Mouse (Mus musculus) intestine, postnatal 0 days (tissue): ENCODE results near the gene Nrxn3. TPM values are rescaled to one million over a fixed set of nuclear protein-coding genes. Genes with fewer than 3 reads are reported as not detected.

Experiments
- ATAC-seq: fragments of 200-750 bp; cut with Nextera tagmentation; 2 replicates; pipeline ENCODE4 v1.8.0; 2017; ENCODE audit warnings: mild to moderate bottlenecking, moderate TSS enrichment, moderate library complexity
- H3K27ac ChIP-seq: fragments of 300-500 bp; sonication (generic); 2 replicates; pipeline ENCODE4 v1.5.1; 2014; ENCODE audit warnings: mild to moderate bottlenecking, low read depth, low read length, moderate library complexity
- H3K27me3 ChIP-seq: fragments of 300-500 bp; sonication (generic); replicated peaks from 2 replicates; pipeline ENCODE4 v1.6.1; 2014; ENCODE audit warnings: low read length, mixed read lengths; ENCODE audit not compliant: control insufficient read depth, insufficient read depth
- H3K36me3 ChIP-seq: fragments of 300-500 bp; sonication (generic); 2 replicates; pipeline ENCODE4 v1.6.1; 2014; ENCODE audit warnings: mild to moderate bottlenecking, moderate library complexity; ENCODE audit not compliant: control insufficient read depth, insufficient read depth
- H3K4me1 ChIP-seq: fragments of 300-500 bp; sonication (generic); replicated peaks from 2 replicates; pipeline ENCODE4 v1.6.1; 2014; ENCODE audit warnings: antibody characterized with exemption, low read length, mixed read lengths; ENCODE audit not compliant: control insufficient read depth, insufficient read depth
- H3K4me2 ChIP-seq: fragments of 300-500 bp; sonication (generic); replicated peaks from 2 replicates; pipeline ENCODE4 v1.6.1; 2014; ENCODE audit warnings: low read depth, mild to moderate bottlenecking, moderate library complexity
- H3K4me3 ChIP-seq: fragments of 300-500 bp; sonication (generic); 2 replicates; pipeline ENCODE4 v1.5.1; 2014; ENCODE audit warnings: low read depth, low read length
- H3K9ac ChIP-seq: fragments of 300-500 bp; sonication (generic); 2 replicates; pipeline ENCODE4 v1.6.1; 2014; ENCODE audit warnings: mild to moderate bottlenecking, low read depth, low read length
- H3K9me3 ChIP-seq: fragments of 300-500 bp; sonication (generic); 2 replicates; pipeline ENCODE4 v1.6.1; 2016; ENCODE audit warnings: mixed run types; ENCODE audit not compliant: control insufficient read depth
- CTCF ChIP-seq: sonication (generic); IDR thresholded peaks from 2 replicates; pipeline ENCODE4 v1.5.1; 2016; ENCODE audit warnings: low read depth, mild to moderate bottlenecking, control low read depth, antibody characterized with exemption, moderate library complexity
- WGBS: fragments of 180-500 bp; shearing (Covaris S2); extraction: QIAGEN DNeasy Blood & Tissue Kit; methylation state at CpG from one replicate; pipeline ENCODE4 v1.1.7; 2014; 5-methylcytosine and 5-hydroxymethylcytosine counted together
- microRNA-seq: library from miRNA; unstranded; fragments of <30 nt; microRNA quantifications from one replicate; pipeline ENCODE4, GENCODE M21; 2016
- polyA plus RNA-seq: library from polyadenylated mRNA; unstranded; fragments of >200 nt; fragmentation: Nextera tagmentation; extraction: Ambion mirVana; gene quantifications from 2 replicates; pipeline ENCODE4 v1.2.1, GENCODE M21; 2015

The Nrxn3 gene
- polyA plus RNA-seq, 1 experiment from 2014 or later = 0.47 TPM

DNA sequence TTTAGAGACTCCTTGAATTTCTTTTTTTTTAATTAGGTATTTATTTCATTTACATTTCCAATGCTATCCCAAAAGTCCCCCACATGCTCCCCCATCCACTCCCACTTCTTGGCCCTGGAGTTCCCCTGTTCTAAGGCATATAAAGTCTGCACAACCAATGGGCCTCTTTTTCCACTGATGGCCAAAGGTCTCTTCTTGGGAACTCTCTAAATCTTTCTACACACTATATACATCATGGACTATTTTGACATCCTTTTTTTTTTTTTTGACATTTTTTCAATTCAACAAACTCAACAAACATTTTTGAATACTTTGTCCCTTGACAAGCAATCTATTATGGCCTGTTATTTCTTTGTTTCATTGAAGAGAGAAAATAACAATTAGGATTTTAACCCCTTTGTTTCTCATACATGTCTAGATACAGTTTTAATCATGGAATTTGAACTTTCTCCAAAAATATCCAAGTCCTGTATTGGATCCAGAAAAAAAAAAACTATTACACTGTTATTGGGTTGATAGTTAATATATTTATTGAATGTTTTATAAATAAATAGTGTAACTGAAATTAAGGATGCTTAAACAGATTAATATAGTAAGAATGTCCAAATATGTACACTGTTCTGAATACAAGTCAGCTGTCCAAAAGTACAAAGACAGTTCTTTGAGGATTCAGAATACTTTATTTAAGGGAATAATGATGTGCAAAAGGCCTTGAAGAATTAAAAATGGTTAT, 1615.0 kb downstream of the Nrxn3 start:
- no peaks in the 10 kb centered on the region for H3K9me3 ChIP-seq
- TF ChIP-seq CTCF = no peak

GRCm38 (mm10) chr12:90338229-90338557, 1615.5 kb downstream of the Nrxn3 start:
- Histone ChIP-seq H3K4me2 (no peak overlapping the region), H3K9me3 (no peaks in the 10 kb centered on the region), H3K4me3 (no peak overlapping the region), H3K4me1 (no peaks in the 10 kb centered on the region), H3K36me3 (no peaks in the 10 kb centered on the region), H3K9ac (no peak overlapping the region), H3K27me3 (no peaks in the 10 kb centered on the region), H3K27ac (no peak overlapping the region)
- ATAC-seq = no peak
- TF ChIP-seq CTCF = no peak
- WGBS = 83% methylated on average over 3 of the region's 3 CpGs

More for the DNA sequence above, 1615.0 kb downstream of the Nrxn3 start:
- Histone ChIP-seq H3K27ac (no peak overlapping the region), H3K4me2 (no peak overlapping the region), H3K4me3 (no peak overlapping the region), H3K4me1 (no peaks in the 10 kb centered on the region), H3K36me3 (no peaks in the 10 kb centered on the region), H3K9ac (no peak overlapping the region), H3K27me3 (no peaks in the 10 kb centered on the region)
- ATAC-seq = no peak

Small RNAs within 50 kb of the gene (microRNA-seq; reads per million reads assigned to microRNA genes)
- gene Gm23989 (not detected), gene Gm27313 (not detected)
